Mouse (Mus musculus): Measurements from ENCODE around the gene G0s2. TPM values are rescaled to one million over a fixed set of nuclear protein-coding genes. Genes with fewer than 3 reads are reported as not detected.

The G0s2 gene
- polyA plus RNA-seq, 1 experiment from 2014 or later: 8.9 TPM

DNA sequence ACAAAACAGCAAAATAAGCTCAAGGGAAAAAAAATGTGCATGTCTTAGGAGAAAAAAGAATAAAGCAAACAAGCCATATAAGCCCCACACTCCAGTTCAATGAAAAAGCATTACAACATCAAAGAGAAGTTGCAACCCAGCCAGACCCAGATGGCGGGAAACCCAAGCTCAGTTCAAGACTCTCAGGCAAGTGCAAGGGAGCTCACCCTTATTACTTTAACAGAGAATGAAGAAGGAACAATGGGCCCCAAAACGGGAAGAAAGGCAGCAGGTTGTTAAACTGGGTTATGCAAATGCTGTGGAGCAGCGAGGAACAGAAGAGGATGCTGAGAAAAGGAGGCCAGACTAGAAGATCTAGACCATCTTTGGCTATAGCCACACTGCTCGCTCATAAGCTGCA lies 30.2 kb downstream of the G0s2 start:
- Histone ChIP-seq H3K36me3 (replicated peaks; ENCODE audit: control insufficient read depth, insufficient read depth, low read depth, low read length) (no peaks in the 10 kb centered on the region), H3K4me3 (ENCODE audit: low read depth, low read length) (no peak overlapping the region), H3K9me3 (replicated peaks; ENCODE audit: control insufficient read depth, low read length) (no peaks in the 10 kb centered on the region), H3K9ac (replicated peaks; ENCODE audit: low read length) (no peak overlapping the region), H3K4me1 (ENCODE audit: control insufficient read depth, insufficient read depth, low read length) (no peaks in the 10 kb centered on the region), H3K27me3 (ENCODE audit: control insufficient read depth, insufficient read depth, low read length) (no peaks in the 10 kb centered on the region), H3K4me2 (ENCODE audit: low read depth, low read length) (no peak overlapping the region), H3K27ac (replicated peaks; ENCODE audit: low read depth, low read length) (no peak overlapping the region)
- 63% methylated on average over 4 of the region's 4 CpGs for WGBS
- ATAC-seq (replicated peaks; ENCODE audit: insufficient number of reproducible peaks, low FRiP score, low TSS enrichment, low read depth) (no peak), DNase-seq (ENCODE audit: low spot score) (no peak)

DNA sequence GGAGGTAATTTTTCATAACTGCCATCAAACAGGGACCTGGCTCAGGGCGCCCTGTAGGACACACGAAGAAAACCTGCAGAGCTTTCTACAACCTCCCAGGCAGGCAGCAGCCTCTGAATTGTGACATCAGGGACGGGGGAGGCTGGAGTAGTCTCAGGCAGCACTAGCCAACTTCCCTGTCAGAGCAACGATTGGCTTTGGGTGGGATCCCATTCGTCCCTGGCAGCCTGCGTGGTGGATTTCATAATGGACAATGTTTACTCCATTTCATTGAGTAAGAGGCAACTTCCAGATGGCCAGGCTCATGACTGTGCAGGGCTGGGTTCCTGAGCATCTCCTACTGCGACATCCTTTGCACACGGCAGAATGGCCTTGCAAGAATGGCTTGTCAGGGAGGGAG lies 30.8 kb downstream of the G0s2 start:
- H3K4me2 ChIP-seq (ENCODE audit: low read depth, low read length): no peak overlapping the region
- ATAC-seq (replicated peaks; ENCODE audit: insufficient number of reproducible peaks, low FRiP score, low TSS enrichment, low read depth) (no peak), DNase-seq (ENCODE audit: low spot score) (no peak)
- H3K27ac ChIP-seq (replicated peaks; ENCODE audit: low read depth, low read length): no peak overlapping the region
- no peaks in the 10 kb centered on the region for H3K4me1 ChIP-seq (ENCODE audit: control insufficient read depth, insufficient read depth, low read length)
- H3K9ac ChIP-seq (replicated peaks; ENCODE audit: low read length): no peak overlapping the region
- WGBS: 77% methylated on average over 8 of the region's 8 CpGs
- H3K36me3 ChIP-seq (replicated peaks; ENCODE audit: control insufficient read depth, insufficient read depth, low read depth, low read length): no peaks in the 10 kb centered on the region
- no peak overlapping the region for H3K4me3 ChIP-seq (ENCODE audit: low read depth, low read length)
- no peaks in the 10 kb centered on the region for H3K9me3 ChIP-seq (replicated peaks; ENCODE audit: control insufficient read depth, low read length)
- no peaks in the 10 kb centered on the region for H3K27me3 ChIP-seq (ENCODE audit: control insufficient read depth, insufficient read depth, low read length)

DNA sequence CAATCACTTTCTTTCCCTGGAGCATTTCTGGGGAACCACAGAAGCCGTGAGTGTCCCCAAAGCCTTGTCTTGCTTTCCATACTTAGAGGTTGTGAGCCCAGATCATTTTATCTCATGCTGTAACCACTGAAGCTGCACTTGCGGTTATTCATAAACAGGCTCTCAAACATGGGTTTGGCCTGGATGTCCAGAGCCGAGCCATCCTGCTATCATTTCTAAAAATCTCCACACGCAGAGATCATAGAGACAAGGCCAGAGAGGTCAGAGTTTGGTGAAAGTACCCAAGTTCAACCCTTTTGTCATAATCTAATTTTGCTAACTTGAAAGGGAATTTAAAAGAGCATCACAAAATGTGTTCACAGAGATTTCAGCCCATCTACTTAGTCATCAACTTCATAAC lies 31.6 kb downstream of the G0s2 start:
- Histone ChIP-seq H3K4me2 (ENCODE audit: low read depth, low read length) (no peak overlapping the region), H3K9me3 (replicated peaks; ENCODE audit: control insufficient read depth, low read length) (no peaks in the 10 kb centered on the region), H3K4me3 (ENCODE audit: low read depth, low read length) (no peak overlapping the region), H3K27ac (replicated peaks; ENCODE audit: low read depth, low read length) (no peak overlapping the region), H3K9ac (replicated peaks; ENCODE audit: low read length) (no peak overlapping the region), H3K36me3 (replicated peaks; ENCODE audit: control insufficient read depth, insufficient read depth, low read depth, low read length) (no peaks in the 10 kb centered on the region), H3K4me1 (ENCODE audit: control insufficient read depth, insufficient read depth, low read length) (no peaks in the 10 kb centered on the region), H3K27me3 (ENCODE audit: control insufficient read depth, insufficient read depth, low read length) (no peaks in the 10 kb centered on the region)
- WGBS: 80% methylated on average over 4 of the region's 4 CpGs
- DNase-seq (ENCODE audit: low spot score): no peak
- no peak for ATAC-seq (replicated peaks; ENCODE audit: insufficient number of reproducible peaks, low FRiP score, low TSS enrichment, low read depth)

DNA sequence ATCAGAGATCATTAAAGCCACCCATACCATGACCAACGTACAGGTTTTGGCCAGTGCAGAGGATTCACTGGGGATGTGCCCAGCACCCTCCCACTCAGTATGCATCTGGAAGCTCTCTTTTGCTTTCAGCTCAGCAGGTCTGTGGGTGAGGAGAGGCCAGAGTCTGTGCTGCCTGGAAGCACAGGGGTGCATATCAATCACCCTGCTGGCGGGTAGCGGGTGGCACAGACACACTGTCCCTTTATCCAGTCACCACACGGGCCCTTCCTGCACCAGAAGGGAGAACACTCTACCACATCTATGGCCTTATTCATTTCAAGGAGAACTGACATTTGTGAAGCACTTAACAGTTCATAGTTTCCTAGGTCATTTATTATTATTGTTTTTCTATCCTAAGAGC lies 34.6 kb downstream of the G0s2 start:
- H3K27ac ChIP-seq (replicated peaks; ENCODE audit: low read depth, low read length): no peak overlapping the region
- WGBS: 69% methylated on average over 4 of the region's 4 CpGs
- no peaks in the 10 kb centered on the region for H3K9me3 ChIP-seq (replicated peaks; ENCODE audit: control insufficient read depth, low read length)
- DNase-seq (ENCODE audit: low spot score) (no peak), ATAC-seq (replicated peaks; ENCODE audit: insufficient number of reproducible peaks, low FRiP score, low TSS enrichment, low read depth) (no peak)
- no peak overlapping the region for H3K4me3 ChIP-seq (ENCODE audit: low read depth, low read length)
- H3K9ac ChIP-seq (replicated peaks; ENCODE audit: low read length): no peak overlapping the region
- no peaks in the 10 kb centered on the region for H3K36me3 ChIP-seq (replicated peaks; ENCODE audit: control insufficient read depth, insufficient read depth, low read depth, low read length)
- H3K27me3 ChIP-seq (ENCODE audit: control insufficient read depth, insufficient read depth, low read length): no peaks in the 10 kb centered on the region
- H3K4me1 ChIP-seq (ENCODE audit: control insufficient read depth, insufficient read depth, low read length): no peaks in the 10 kb centered on the region
- no peak overlapping the region for H3K4me2 ChIP-seq (ENCODE audit: low read depth, low read length)

DNA sequence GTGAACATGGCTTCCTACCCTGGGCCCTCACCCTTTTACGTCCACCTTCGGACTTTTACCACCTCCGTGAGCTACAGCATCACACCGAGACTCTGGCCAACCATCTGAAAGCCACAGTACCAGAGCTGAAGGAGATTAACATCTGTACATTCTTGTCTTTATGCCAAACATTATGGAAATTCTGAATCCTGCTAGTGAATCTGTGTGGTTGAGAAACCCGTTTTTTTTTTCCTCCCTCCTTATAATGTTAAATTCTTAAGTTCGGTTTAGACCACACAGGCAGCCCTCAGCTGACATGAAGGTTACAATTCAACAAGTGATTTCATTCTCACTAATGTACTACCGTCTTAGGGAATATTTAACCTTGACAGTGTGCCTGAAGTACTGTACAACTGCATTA lies 38.1 kb downstream of the G0s2 start:
- no peak overlapping the region for H3K4me3 ChIP-seq (ENCODE audit: low read depth, low read length)
- H3K27me3 ChIP-seq (ENCODE audit: control insufficient read depth, insufficient read depth, low read length): no peaks in the 10 kb centered on the region
- no peak overlapping the region for H3K9ac ChIP-seq (replicated peaks; ENCODE audit: low read length)
- H3K4me2 ChIP-seq (ENCODE audit: low read depth, low read length): no peak overlapping the region
- no peaks in the 10 kb centered on the region for H3K36me3 ChIP-seq (replicated peaks; ENCODE audit: control insufficient read depth, insufficient read depth, low read depth, low read length)
- no peaks in the 10 kb centered on the region for H3K9me3 ChIP-seq (replicated peaks; ENCODE audit: control insufficient read depth, low read length)
- no peaks in the 10 kb centered on the region for H3K4me1 ChIP-seq (ENCODE audit: control insufficient read depth, insufficient read depth, low read length)
- ATAC-seq (replicated peaks; ENCODE audit: insufficient number of reproducible peaks, low FRiP score, low TSS enrichment, low read depth) (no peak), DNase-seq (ENCODE audit: low spot score) (no peak)
- 89% methylated on average over 7 of the region's 7 CpGs for WGBS
- no peak overlapping the region for H3K27ac ChIP-seq (replicated peaks; ENCODE audit: low read depth, low read length)

DNA sequence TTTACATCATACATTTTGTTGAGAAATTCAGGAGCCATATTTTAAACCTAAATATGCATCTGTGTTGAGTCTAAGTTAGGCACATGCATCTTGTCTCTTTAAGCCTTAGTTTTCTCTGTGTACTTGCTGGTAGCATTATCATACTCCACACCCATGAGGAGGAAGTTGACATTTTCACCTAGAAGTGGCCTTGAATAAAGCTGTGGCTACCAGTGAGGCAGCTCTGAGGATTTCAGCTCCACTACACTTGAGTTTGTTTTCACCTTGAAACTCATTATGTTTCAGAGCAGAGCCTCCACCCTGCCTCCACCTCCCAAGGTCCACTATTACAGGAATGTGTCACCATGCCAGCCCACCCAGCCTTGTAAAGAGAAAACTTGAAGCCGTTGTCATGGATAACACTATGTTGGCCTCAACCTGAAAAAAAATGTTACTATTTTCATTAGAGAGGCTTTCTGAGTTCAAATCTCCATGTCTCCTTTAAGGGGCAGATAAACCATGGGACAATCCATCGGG lies 38.8 kb downstream of the G0s2 start:
- ATAC-seq (replicated peaks; ENCODE audit: insufficient number of reproducible peaks, low FRiP score, low TSS enrichment, low read depth): no peak
- H3K4me2 ChIP-seq (ENCODE audit: low read depth, low read length): no peak overlapping the region

DNA sequence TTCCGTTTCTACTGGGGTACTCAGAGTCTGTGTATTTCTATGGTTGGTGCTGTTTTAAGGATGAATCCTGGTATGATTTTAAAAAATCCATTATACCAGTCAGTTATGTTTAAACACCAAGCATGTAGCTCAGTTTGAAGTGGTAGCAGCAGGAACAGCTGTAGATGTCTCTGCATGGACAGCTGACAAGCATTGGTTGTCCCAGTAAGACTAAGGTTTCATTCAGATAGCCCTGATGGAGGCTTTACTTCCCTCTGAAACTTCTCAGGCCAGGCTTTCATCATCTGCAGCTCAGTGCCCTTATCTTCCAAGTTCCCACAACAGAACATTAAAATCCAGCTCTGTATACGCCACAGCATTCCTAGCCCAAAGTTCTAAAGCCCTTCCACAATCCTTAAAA lies 40.3 kb downstream of the G0s2 start:
- WGBS: 89% methylated on average over 2 of the region's 2 CpGs
- no peaks in the 10 kb centered on the region for H3K36me3 ChIP-seq (replicated peaks; ENCODE audit: control insufficient read depth, insufficient read depth, low read depth, low read length)
- H3K4me1 ChIP-seq (ENCODE audit: control insufficient read depth, insufficient read depth, low read length): no peaks in the 10 kb centered on the region

More for the DNA sequence above, 38.8 kb downstream of the G0s2 start:
- no peaks in the 10 kb centered on the region for H3K4me1 ChIP-seq (ENCODE audit: control insufficient read depth, insufficient read depth, low read length)
- H3K4me3 ChIP-seq (ENCODE audit: low read depth, low read length): no peak overlapping the region
- WGBS: 98% methylated on average over 2 of the region's 2 CpGs
- no peaks in the 10 kb centered on the region for H3K9me3 ChIP-seq (replicated peaks; ENCODE audit: control insufficient read depth, low read length)
- no peaks in the 10 kb centered on the region for H3K36me3 ChIP-seq (replicated peaks; ENCODE audit: control insufficient read depth, insufficient read depth, low read depth, low read length)
- no peak overlapping the region for H3K9ac ChIP-seq (replicated peaks; ENCODE audit: low read length)
- no peak for DNase-seq (ENCODE audit: low spot score)
- no peak overlapping the region for H3K27ac ChIP-seq (replicated peaks; ENCODE audit: low read depth, low read length)
- H3K27me3 ChIP-seq (ENCODE audit: control insufficient read depth, insufficient read depth, low read length): no peaks in the 10 kb centered on the region

DNA sequence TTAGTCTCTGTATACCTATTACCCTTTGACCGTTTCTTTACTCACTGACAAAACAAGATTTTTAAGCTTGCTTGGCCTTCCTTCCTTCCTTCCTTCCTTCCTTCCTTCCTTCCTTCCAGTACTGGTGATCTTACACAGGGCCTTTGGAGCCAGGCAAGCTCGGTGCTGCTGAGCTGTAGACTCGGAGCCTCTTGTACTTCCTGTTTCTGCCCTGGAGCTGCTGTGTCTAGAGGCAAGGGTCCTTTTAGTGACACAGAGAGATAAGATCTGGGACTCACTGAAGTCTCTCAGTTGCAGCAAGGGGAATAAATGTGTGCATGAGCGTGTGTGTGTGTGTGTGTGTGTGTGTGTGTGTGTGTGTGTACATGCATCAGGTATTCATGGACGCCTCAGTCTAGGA lies 42.1 kb downstream of the G0s2 start:
- Histone ChIP-seq H3K9me3 (replicated peaks; ENCODE audit: control insufficient read depth, low read length) (no peaks in the 10 kb centered on the region), H3K27me3 (ENCODE audit: control insufficient read depth, insufficient read depth, low read length) (no peaks in the 10 kb centered on the region), H3K27ac (replicated peaks; ENCODE audit: low read depth, low read length) (no peak overlapping the region), H3K4me1 (ENCODE audit: control insufficient read depth, insufficient read depth, low read length) (no peaks in the 10 kb centered on the region), H3K4me2 (ENCODE audit: low read depth, low read length) (no peak overlapping the region), H3K4me3 (ENCODE audit: low read depth, low read length) (no peak overlapping the region), H3K9ac (replicated peaks; ENCODE audit: low read length) (no peak overlapping the region), H3K36me3 (replicated peaks; ENCODE audit: control insufficient read depth, insufficient read depth, low read depth, low read length) (no peaks in the 10 kb centered on the region)
- ATAC-seq (replicated peaks; ENCODE audit: insufficient number of reproducible peaks, low FRiP score, low TSS enrichment, low read depth) (no peak), DNase-seq (ENCODE audit: low spot score) (no peak)
- WGBS: 62% methylated on average over 5 of the region's 5 CpGs

More for the DNA sequence above, 40.3 kb downstream of the G0s2 start:
- no peak overlapping the region for H3K27ac ChIP-seq (replicated peaks; ENCODE audit: low read depth, low read length)
- ATAC-seq (replicated peaks; ENCODE audit: insufficient number of reproducible peaks, low FRiP score, low TSS enrichment, low read depth) (no peak), DNase-seq (ENCODE audit: low spot score) (no peak)
- H3K9ac ChIP-seq (replicated peaks; ENCODE audit: low read length): no peak overlapping the region
- H3K27me3 ChIP-seq (ENCODE audit: control insufficient read depth, insufficient read depth, low read length): no peaks in the 10 kb centered on the region
- no peak overlapping the region for H3K4me3 ChIP-seq (ENCODE audit: low read depth, low read length)
- no peaks in the 10 kb centered on the region for H3K9me3 ChIP-seq (replicated peaks; ENCODE audit: control insufficient read depth, low read length)
- H3K4me2 ChIP-seq (ENCODE audit: low read depth, low read length): no peak overlapping the region
